Mouse (Mus musculus): Measurements from ENCODE around the gene Ptov1. TPM values are rescaled to one million over a fixed set of nuclear protein-coding genes. Genes with fewer than 3 reads are reported as not detected.

The Ptov1 gene
- total RNA-seq, 1 experiment = 144 TPM

DNA sequence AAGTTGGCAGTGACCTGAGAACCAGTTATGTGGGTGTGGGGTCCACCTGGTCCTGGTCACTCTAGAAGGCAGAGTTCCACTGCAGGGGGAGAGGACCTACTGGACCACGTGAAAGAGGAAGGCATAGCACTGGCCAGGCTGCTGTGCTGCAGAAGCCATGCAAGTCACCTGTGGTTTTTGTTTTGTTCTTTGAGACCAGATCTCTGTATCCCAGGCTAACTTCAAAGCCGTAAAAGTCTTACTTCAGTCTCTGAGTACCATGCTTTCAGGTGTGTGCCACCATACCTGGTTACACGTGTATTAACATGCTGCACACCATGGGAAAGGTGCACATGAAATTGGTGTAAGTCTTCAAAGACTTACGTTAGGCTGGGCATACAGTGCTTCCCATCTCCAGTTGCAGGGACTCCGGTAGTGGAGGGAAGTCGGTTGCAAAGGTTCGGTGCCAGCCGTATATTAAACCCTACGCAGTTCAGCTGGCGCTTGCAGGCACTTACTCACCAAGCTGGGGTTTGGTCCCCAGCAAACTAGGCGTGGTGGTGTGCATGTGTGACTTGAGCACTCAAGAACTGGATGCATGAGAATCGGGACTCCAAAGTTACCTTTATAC is 17.9 kb downstream of the Ptov1 start:
- Histone ChIP-seq H3K4me1 (ENCODE audit: control insufficient read depth in 2 of 2, insufficient read depth in 2 of 2, low read length in 2 of 2, poor library complexity in 1 of 2) (peaks cover 2 to 29% of the 10 kb centered on the region in 2 experiments), H3K36me3 (ENCODE audit: control insufficient read depth, insufficient read depth, low read length, poor library complexity, severe bottlenecking) (peaks cover 2% of the 10 kb centered on the region; the same call in 1 of the 2 replicates), H3K9me3 (ENCODE audit: control insufficient read depth, insufficient read depth, low read depth, low read length) (no peaks in the 10 kb centered on the region), H3K4me3 (ENCODE audit: insufficient read depth in 1 of 2, low read depth in 1 of 2, low read length in 2 of 2, poor library complexity in 1 of 2, severe bottlenecking in 1 of 2) (no peak overlapping the region), H3K9ac (ENCODE audit: insufficient read depth, low read depth, low read length, poor library complexity, severe bottlenecking) (no peak overlapping the region; the same call in 1 of the 2 replicates), H3K27ac (ENCODE audit: insufficient read depth, low read depth, low read length, poor library complexity, severe bottlenecking) (no peak overlapping the region)
- TF ChIP-seq ZNF384 (IDR thresholded peaks at IDR 0.05; ENCODE audit: low read depth, low read length) = no peak
- TF ChIP-seq CHD2 (IDR thresholded peaks at IDR 0.05; ENCODE audit: low read depth, low read length) = no peak
- in situ Hi-C loops (cut with MboI; ENCODE audit: low sequenced_read_pairs in 2 of 2, unreplicated experiment in 2 of 2) = no loop called here
- DNase-seq (ENCODE audit: low read depth, low spot score) = no peak

DNA sequence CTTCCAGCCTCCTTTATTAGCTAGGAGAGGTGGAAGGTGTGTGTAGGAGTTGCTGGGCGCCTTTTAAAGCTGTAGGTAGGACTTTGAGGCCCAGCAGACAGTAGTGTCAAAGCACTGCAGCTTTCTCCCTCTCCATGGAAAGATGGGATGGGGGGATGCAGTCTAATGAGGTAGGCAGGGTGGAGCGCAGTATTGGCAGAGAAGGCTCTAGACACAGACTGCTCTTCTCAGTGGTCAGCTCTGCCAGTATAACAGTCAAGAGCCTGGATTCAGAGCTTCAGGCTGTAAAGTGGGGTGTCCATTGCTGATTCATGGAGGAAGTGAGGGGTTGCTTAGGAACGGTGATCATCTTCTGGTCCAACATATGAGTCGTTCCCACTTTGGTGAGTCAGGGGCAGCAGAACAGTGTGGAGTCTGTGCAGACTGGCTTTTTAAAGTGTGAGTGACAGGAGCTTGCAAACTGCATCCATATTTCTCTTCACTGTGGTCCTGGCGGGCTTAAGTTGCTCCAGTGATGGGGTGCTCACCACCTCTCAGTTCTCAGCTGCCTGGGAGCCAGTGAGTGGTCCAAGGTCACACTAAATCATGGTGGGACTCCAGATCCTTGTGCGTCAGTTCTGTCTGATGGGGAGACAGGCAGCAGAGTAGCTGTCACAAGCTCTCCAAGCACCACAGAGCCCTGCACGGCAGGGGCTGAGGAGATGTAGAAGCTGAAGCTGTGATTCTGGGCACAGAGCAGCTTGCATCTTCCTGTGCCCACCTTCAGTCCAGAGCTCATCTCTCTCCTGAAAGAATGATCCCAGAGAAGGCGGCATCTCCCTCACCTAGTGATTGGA is 18.6 kb downstream of the Ptov1 start:
- TF ChIP-seq CHD2 (IDR thresholded peaks at IDR 0.05; ENCODE audit: low read depth, low read length) (no peak), HCFC1 (IDR thresholded peaks at IDR 0.05; ENCODE audit: borderline replicate concordance, insufficient read depth, low read length) (no peak)
- Histone ChIP-seq H3K27ac (ENCODE audit: insufficient read depth, low read depth, low read length, poor library complexity, severe bottlenecking) (no peak overlapping the region), H3K36me3 (ENCODE audit: control insufficient read depth, insufficient read depth, low read length, poor library complexity, severe bottlenecking) (peaks cover 7% of the 10 kb centered on the region; the same call in 1 of the 2 replicates), H3K4me3 (ENCODE audit: insufficient read depth in 1 of 2, low read depth in 1 of 2, low read length in 2 of 2, poor library complexity in 1 of 2, severe bottlenecking in 1 of 2) (peak overlapping the region; percentile 85 to 86), H3K4me1 (ENCODE audit: control insufficient read depth in 2 of 2, insufficient read depth in 2 of 2, low read length in 2 of 2, poor library complexity in 1 of 2) (peaks cover 2 to 26% of the 10 kb centered on the region in 2 experiments; a peak in 3 of 4 replicates), H3K9me3 (ENCODE audit: control insufficient read depth, insufficient read depth, low read depth, low read length) (no peaks in the 10 kb centered on the region), H3K9ac (ENCODE audit: insufficient read depth, low read depth, low read length, poor library complexity, severe bottlenecking) (peak overlapping the region; percentile 93)
- no peak for DNase-seq (ENCODE audit: low read depth, low spot score)
- in situ Hi-C loops (cut with MboI; ENCODE audit: low sequenced_read_pairs in 2 of 2, unreplicated experiment in 2 of 2) = no loop called here

DNA sequence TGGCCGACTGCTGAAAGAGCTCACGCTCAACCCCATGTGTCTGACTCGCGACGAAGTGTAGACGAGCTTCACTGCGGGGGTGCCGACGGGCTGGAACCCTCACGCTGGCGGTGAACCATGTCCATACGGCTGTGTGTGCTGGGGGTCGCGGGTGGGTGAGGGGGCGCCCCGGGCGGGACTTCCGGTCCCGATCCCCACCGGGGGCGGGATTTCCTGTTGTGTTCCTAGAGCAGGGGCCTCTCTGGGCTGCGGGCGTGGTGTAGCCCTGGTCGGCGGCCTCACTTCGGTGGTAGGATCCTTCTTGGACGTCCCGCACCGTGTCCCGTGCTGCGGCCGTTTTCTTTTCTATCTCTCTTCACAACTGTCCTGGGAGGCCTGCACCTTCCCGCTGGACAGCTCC is 19.4 kb downstream of the Ptov1 start:
- Histone ChIP-seq H3K4me1 (ENCODE audit: control insufficient read depth in 2 of 2, insufficient read depth in 2 of 2, low read length in 2 of 2, poor library complexity in 1 of 2) (peaks cover 0 to 24% of the 10 kb centered on the region in 2 experiments; a peak in 2 of 4 replicates), H3K27ac (ENCODE audit: insufficient read depth, low read depth, low read length, poor library complexity, severe bottlenecking) (peak overlapping the region; percentile 97), H3K36me3 (ENCODE audit: control insufficient read depth, insufficient read depth, low read length, poor library complexity, severe bottlenecking) (peaks cover 16% of the 10 kb centered on the region), H3K4me3 (ENCODE audit: insufficient read depth in 1 of 2, low read depth in 1 of 2, low read length in 2 of 2, poor library complexity in 1 of 2, severe bottlenecking in 1 of 2) (peak overlapping the region; percentile 85 to 86), H3K9ac (ENCODE audit: insufficient read depth, low read depth, low read length, poor library complexity, severe bottlenecking) (peak overlapping the region; percentile 93), H3K9me3 (ENCODE audit: control insufficient read depth, insufficient read depth, low read depth, low read length) (no peaks in the 10 kb centered on the region)
- TF ChIP-seq ZC3H11A (IDR thresholded peaks at IDR 0.05; ENCODE audit: borderline replicate concordance, low read depth, low read length) (no peak), HCFC1 (IDR thresholded peaks at IDR 0.05; ENCODE audit: borderline replicate concordance, insufficient read depth, low read length) (no peak), CHD2 (IDR thresholded peaks at IDR 0.05; ENCODE audit: low read depth, low read length) (0 out of 2 replicates have a peak, but pooled peaks have one; percentile 4), ZNF384 (IDR thresholded peaks at IDR 0.05; ENCODE audit: low read depth, low read length) (no peak)
- peak; percentile 53 for DNase-seq (ENCODE audit: low read depth, low spot score)
- in situ Hi-C loops (cut with MboI; ENCODE audit: low sequenced_read_pairs in 2 of 2, unreplicated experiment in 2 of 2) = no loop called here

DNA sequence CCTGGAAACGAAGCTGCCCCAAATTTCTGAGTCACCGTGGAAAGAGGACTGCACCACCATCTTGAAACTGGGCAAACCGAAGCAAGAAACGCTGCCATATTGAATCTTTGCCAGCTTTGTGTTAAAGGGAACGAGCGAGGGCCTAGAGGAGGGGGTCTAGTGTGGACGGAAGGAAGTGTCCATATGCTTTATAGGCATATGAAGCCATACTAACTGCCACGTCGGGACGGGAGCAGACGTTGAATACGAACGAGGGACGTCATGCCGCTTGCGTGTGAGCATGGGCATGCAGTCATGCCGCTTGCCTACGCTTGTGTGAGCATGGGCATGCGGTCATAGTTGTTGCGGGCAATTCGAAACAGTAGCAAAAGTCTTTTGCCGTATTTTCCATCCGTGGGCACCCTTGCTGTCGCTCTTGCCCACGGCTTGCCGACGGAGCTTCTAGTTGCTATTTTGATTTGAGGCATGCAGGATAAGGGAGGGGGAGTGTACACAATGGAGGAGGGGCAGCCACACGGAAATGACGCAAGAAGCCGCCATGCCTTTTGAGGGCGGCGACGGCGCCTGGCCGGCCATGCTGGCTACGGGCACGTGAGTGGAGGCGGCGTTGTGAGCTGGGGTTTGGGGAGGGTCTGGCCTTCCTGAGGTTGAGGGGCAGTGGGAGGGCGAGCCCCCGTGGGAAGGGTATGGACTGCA is 20.0 kb downstream of the Ptov1 start:
- peaks cover 0 to 23% of the 10 kb centered on the region in 2 experiments; a peak in 2 of 4 replicates for H3K4me1 ChIP-seq (ENCODE audit: control insufficient read depth in 2 of 2, insufficient read depth in 2 of 2, low read length in 2 of 2, poor library complexity in 1 of 2)
- TF ChIP-seq CHD2 (IDR thresholded peaks at IDR 0.05; ENCODE audit: low read depth, low read length) (0 out of 2 replicates have a peak, but pooled peaks have one; percentile 4), HCFC1 (IDR thresholded peaks at IDR 0.05; ENCODE audit: borderline replicate concordance, insufficient read depth, low read length) (peak; percentile 90), ZNF384 (IDR thresholded peaks at IDR 0.05; ENCODE audit: low read depth, low read length) (no peak), MAFK (IDR thresholded peaks at IDR 0.05; ENCODE audit: insufficient read depth, low read depth, low read length) (0 out of 2 replicates have a peak, but pooled peaks have one; percentile 14)

More for the DNA sequence above, 20.0 kb downstream of the Ptov1 start:
- Histone ChIP-seq H3K27ac (ENCODE audit: insufficient read depth, low read depth, low read length, poor library complexity, severe bottlenecking) (peak overlapping the region; percentile 97), H3K4me3 (ENCODE audit: insufficient read depth in 1 of 2, low read depth in 1 of 2, low read length in 2 of 2, poor library complexity in 1 of 2, severe bottlenecking in 1 of 2) (peak overlapping the region; percentile 85 to 86), H3K36me3 (ENCODE audit: control insufficient read depth, insufficient read depth, low read length, poor library complexity, severe bottlenecking) (peaks cover 21% of the 10 kb centered on the region), H3K9me3 (ENCODE audit: control insufficient read depth, insufficient read depth, low read depth, low read length) (no peaks in the 10 kb centered on the region), H3K9ac (ENCODE audit: insufficient read depth, low read depth, low read length, poor library complexity, severe bottlenecking) (peak overlapping the region; percentile 93)
- in situ Hi-C loops (cut with MboI; ENCODE audit: low sequenced_read_pairs in 2 of 2, unreplicated experiment in 2 of 2) = no loop called here
- DNase-seq (ENCODE audit: low read depth, low spot score) = peak; percentile 88
